Mouse (Mus musculus) kidney, postnatal 10 days (tissue): ENCODE measurements around the gene Des.

Experiments
- DNase-seq: peaks from one replicate; pipeline ENCODE4 v3.0.0; 2021; ENCODE audit warnings: mixed read lengths

The Des gene

GRCm38 (mm10) chr1:75349275-75349674 is 10.9 kb upstream of the Des start:
- DNase-seq, result no peak

- peak; percentile 77 for DNase-seq
Observed at GRCm38 (mm10) chr1:75357261-75357660, 2.9 kb upstream of the Des start.

- DNase-seq, result no peak
Observed at GRCm38 (mm10) chr1:75358009-75358408, 2.1 kb upstream of the Des start.

GRCm38 (mm10) chr1:75359346-75359745 is 783 bp upstream of the Des start:
- DNase-seq, result no peak

- no peak for DNase-seq
Observed at GRCm38 (mm10) chr1:75361123-75361522, 994 bp downstream of the Des start.

- DNase-seq, result no peak
Observed at GRCm38 (mm10) chr1:75361750-75362149, 1.6 kb downstream of the Des start.

- no peak for DNase-seq
Observed at GRCm38 (mm10) chr1:75363868-75364267, 3.7 kb downstream of the Des start.

GRCm38 (mm10) chr1:75365510-75366137 is 5.5 kb downstream of the Des start:
- no peak for DNase-seq

- peak; percentile 43 for DNase-seq
Observed at GRCm38 (mm10) chr1:75369360-75369983, 9.3 kb downstream of the Des start.

GRCm38 (mm10) chr1:75369984-75370660 is 10.0 kb downstream of the Des start:
- peak; percentile 87 for DNase-seq

- DNase-seq, result peak; percentile 77
Observed at GRCm38 (mm10) chr1:75371317-75372095, 11.4 kb downstream of the Des start.

GRCm38 (mm10) chr1:75372450-75372849 is 12.3 kb downstream of the Des start:
- DNase-seq, result no peak

- DNase-seq, result no peak
Observed at GRCm38 (mm10) chr1:75373276-75373675, 13.1 kb downstream of the Des start.

- DNase-seq, result no peak
Observed at GRCm38 (mm10) chr1:75374950-75375936, 15.1 kb downstream of the Des start, which contains the start of gene Speg. TSS of gene Speg (plus strand) at chr1:75375297.

GRCm38 (mm10) chr1:75379196-75379595 is 19.1 kb downstream of the Des start:
- DNase-seq, result no peak

GRCm38 (mm10) chr1:75379931-75380330 is 19.8 kb downstream of the Des start:
- no peak for DNase-seq

- no peak for DNase-seq
Observed at GRCm38 (mm10) chr1:75380951-75381350, 20.8 kb downstream of the Des start.

GRCm38 (mm10) chr1:75381482-75382355 is 21.6 kb downstream of the Des start:
- peak; percentile 81 for DNase-seq

- peak; percentile 59 for DNase-seq
Observed at GRCm38 (mm10) chr1:75382356-75383071, 22.4 kb downstream of the Des start.

- no peak for DNase-seq
Observed at GRCm38 (mm10) chr1:75384470-75385141, 24.5 kb downstream of the Des start.
